Mouse (Mus musculus): ENCODE data around the gene Ddost. TPM values are rescaled to one million over a fixed set of nuclear protein-coding genes. Genes with fewer than 3 reads are reported as not detected.

The Ddost gene
- polyA plus RNA-seq, 1 experiment from 2014 or later, result 173 TPM

DNA sequence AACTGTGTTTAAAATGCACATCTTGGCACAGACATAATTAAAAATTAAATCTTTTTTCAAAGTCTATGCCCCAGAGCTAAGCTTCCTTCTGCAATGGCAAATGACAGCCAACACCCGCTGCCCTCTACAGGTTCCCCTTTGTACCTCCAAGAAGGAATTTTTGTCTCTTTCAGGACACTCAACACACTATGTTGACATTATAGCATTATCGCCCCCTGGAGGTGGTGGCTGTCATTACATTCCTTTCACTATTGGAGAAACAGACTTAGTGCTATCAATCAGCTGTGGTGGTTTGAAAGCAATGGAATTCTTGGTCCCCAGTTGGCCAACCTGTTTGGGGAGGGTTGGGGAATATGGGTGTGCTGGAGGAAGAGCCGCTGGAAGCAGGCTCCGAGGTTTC lies 35.4 kb downstream of the Ddost start:
- Histone ChIP-seq H3K27me3 (peaks cover 4% of the 10 kb centered on the region; the same call in 1 of the 2 replicates), H3K4me1 (replicated peaks) (peaks cover 17% of the 10 kb centered on the region), H3K9ac (no peak overlapping the region), H3K4me2 (no peak overlapping the region), H3K4me3 (replicated peaks) (no peak overlapping the region), H3K36me3 (no peaks in the 10 kb centered on the region), H3K27ac (no peak overlapping the region), H3K9me3 (replicated peaks) (no peaks in the 10 kb centered on the region)
- WGBS (ENCODE audit: insufficient replicate concordance), result 19% methylated on average over 4 of the region's 4 CpGs
- no peak for ATAC-seq (ENCODE audit: low read depth)
- DNase-seq, result no peak

GRCm38 (mm10) chr4:138341393-138341792 lies 36.9 kb downstream of the Ddost start:
- Histone ChIP-seq H3K4me2 (no peak overlapping the region), H3K4me1 (replicated peaks) (peaks cover 17% of the 10 kb centered on the region), H3K9ac (no peak overlapping the region), H3K27me3 (peaks cover 4% of the 10 kb centered on the region; the same call in 1 of the 2 replicates), H3K4me3 (replicated peaks) (no peak overlapping the region), H3K9me3 (replicated peaks) (no peaks in the 10 kb centered on the region), H3K27ac (no peak overlapping the region), H3K36me3 (no peaks in the 10 kb centered on the region)
- DNase-seq (no peak), ATAC-seq (ENCODE audit: low read depth) (no peak)
- WGBS (ENCODE audit: insufficient replicate concordance), result 58% methylated on average over 8 of the region's 8 CpGs

DNA sequence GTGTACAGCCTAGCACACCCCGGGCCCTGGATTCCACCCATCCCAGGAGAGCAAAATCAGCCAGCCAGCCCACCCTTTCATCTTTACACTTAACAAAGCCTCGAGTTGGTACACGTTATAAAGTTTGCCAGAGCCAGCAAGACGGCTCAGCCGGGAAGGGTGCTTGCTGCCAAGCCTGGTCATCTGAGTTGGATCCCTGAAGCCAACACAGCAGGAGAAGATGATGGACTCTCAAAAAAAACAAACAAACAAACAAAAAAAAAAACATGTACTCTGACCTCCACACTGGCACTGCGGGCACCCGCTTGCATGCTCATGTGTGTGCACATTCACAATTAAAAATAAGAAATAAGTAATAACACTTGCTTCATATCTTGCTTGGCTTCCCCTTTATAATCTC lies 37.5 kb downstream of the Ddost start:
- H3K27ac ChIP-seq, result no peak overlapping the region; the same call in 1 of the 2 replicates
- no peak overlapping the region for H3K9ac ChIP-seq
- 66% methylated on average over 7 of the region's 7 CpGs for WGBS (ENCODE audit: insufficient replicate concordance)
- no peak overlapping the region for H3K4me2 ChIP-seq
- DNase-seq (no peak), ATAC-seq (ENCODE audit: low read depth) (no peak)
- no peaks in the 10 kb centered on the region for H3K36me3 ChIP-seq
- peaks cover 4% of the 10 kb centered on the region; the same call in 1 of the 2 replicates for H3K27me3 ChIP-seq
- no peak overlapping the region for H3K4me3 ChIP-seq (replicated peaks)
- peaks cover 17% of the 10 kb centered on the region for H3K4me1 ChIP-seq (replicated peaks)
- H3K9me3 ChIP-seq (replicated peaks), result no peaks in the 10 kb centered on the region

DNA sequence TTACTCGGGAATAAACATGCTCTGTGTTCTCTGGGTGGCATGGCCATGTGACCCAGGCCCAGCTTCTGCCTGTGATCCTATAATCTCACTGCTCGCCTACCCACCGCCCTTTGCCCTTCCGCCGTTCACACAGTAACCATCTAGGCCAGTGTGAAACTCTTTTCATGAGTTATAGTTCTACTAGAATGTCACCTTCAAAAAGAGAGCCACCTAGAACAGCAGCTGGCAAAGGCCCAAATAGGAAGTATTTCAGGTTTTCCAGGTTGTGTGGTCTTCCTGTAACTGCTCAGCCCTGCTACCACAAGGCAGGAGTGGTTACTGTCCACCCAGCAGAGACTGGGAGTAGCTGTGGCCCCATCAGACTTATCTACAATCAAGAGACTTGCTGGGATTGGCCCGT lies 38.2 kb downstream of the Ddost start:
- H3K4me2 ChIP-seq, result no peak overlapping the region
- no peaks in the 10 kb centered on the region for H3K36me3 ChIP-seq
- H3K4me3 ChIP-seq (replicated peaks), result no peak overlapping the region
- DNase-seq, result no peak
- WGBS (ENCODE audit: insufficient replicate concordance), result 59% methylated on average over 6 of the region's 6 CpGs
- no peaks in the 10 kb centered on the region for H3K9me3 ChIP-seq (replicated peaks)
- peaks cover 11% of the 10 kb centered on the region for H3K4me1 ChIP-seq (replicated peaks)
- H3K27ac ChIP-seq, result peak overlapping the region; percentile 74
- peak; percentile 70 for ATAC-seq (ENCODE audit: low read depth)
- peaks cover 4% of the 10 kb centered on the region; the same call in 1 of the 2 replicates for H3K27me3 ChIP-seq
- no peak overlapping the region for H3K9ac ChIP-seq

DNA sequence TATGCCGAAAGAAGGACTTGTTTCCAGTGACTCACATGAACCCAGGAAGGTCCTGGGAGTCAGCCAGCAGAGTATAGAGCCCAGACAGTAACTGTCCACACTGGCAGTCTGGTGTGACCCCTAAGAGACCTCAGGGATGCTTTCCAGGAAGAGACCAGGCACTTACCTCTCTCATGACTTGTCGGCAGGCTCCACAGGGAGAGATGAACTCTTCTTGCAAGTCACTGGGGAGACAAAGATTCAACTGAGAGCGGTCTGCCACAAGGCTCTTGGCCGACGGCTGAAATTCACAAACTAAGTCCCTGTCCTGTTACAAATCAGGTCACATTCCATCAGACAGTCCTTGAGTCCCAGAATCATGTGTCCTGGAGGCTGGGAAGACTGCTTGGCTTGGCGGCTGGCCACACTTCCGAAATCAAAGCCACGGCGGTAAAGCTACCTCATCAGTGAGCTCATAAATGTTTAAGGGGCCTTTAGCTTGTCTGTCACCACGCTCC lies 38.9 kb downstream of the Ddost start:
- Histone ChIP-seq H3K4me1 (replicated peaks) (peaks cover 11% of the 10 kb centered on the region), H3K36me3 (no peaks in the 10 kb centered on the region), H3K9ac (no peak overlapping the region), H3K4me3 (replicated peaks) (no peak overlapping the region), H3K9me3 (replicated peaks) (no peaks in the 10 kb centered on the region), H3K27ac (peak overlapping the region; percentile 74), H3K4me2 (no peak overlapping the region), H3K27me3 (peaks cover 4% of the 10 kb centered on the region; the same call in 1 of the 2 replicates)
- no peak for ATAC-seq (ENCODE audit: low read depth)
- DNase-seq, result no peak
- 69% methylated on average over 10 of the region's 10 CpGs for WGBS (ENCODE audit: insufficient replicate concordance)

DNA sequence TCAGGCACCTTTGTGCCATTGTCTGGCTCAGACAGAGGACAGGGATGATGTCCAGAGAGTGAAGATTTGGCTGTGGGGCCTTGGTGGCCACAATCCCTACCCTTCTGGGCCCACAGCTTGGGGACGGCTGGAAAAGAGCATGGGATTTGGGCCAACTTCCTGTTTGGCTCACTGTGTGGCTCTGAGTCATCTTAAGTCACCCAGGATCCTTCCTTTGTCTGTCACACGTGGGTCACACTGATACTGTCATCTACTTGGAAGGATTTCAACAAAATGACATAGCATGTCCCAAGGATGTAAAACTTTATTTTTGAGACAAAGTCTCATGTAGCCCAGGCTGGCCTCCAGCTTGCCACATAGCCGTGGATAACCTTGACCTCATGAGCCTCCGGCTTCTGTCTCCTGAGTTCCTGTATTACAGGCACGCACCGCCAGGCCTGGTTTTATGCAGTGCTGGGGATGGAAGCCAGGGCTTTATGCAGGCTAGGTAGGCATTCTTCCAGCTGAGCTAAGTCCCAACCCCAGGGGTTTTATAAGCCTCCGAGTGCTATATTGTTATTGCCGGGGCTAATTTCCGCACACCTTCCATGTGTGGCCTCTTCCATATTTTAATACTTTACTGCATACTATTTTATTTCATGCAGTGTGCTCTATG lies 40.5 kb downstream of the Ddost start:
- no peak overlapping the region for H3K4me3 ChIP-seq (replicated peaks)
- H3K27me3 ChIP-seq, result peaks cover 4% of the 10 kb centered on the region; the same call in 1 of the 2 replicates
- H3K4me2 ChIP-seq, result no peak overlapping the region
- 62% methylated on average over 9 of the region's 9 CpGs for WGBS (ENCODE audit: insufficient replicate concordance)
- no peaks in the 10 kb centered on the region for H3K9me3 ChIP-seq (replicated peaks)
- peaks cover 11% of the 10 kb centered on the region for H3K4me1 ChIP-seq (replicated peaks)
- DNase-seq (no peak), ATAC-seq (ENCODE audit: low read depth) (no peak)
- H3K36me3 ChIP-seq, result no peaks in the 10 kb centered on the region
- no peak overlapping the region for H3K27ac ChIP-seq
- no peak overlapping the region for H3K9ac ChIP-seq

DNA sequence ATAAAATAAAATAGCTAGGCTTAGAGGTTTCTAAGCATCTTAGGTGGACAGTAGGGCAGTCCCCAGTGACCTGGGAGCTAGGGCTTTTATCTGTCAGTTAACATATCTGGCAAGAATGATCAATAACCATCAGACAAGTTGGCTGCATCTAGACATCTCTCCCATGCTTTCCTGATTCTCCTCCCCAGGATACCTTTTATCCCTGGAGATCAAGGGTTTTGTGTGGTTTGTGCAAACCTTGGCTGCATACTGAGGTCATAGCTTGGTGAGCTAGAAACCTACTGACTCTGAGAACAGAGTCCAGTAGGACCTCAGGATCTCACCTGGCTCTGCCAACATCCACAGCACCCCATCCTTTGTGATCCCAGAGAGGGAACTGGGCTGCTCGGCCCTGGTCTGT lies 42.8 kb downstream of the Ddost start:
- H3K9ac ChIP-seq, result no peak overlapping the region
- peaks cover 7% of the 10 kb centered on the region for H3K4me1 ChIP-seq (replicated peaks)
- 48% methylated on average over 1 of the region's 1 CpGs for WGBS (ENCODE audit: insufficient replicate concordance)
- H3K4me3 ChIP-seq (replicated peaks), result no peak overlapping the region
- no peak overlapping the region for H3K4me2 ChIP-seq
- H3K27me3 ChIP-seq, result no peaks in the 10 kb centered on the region
- H3K9me3 ChIP-seq (replicated peaks), result no peaks in the 10 kb centered on the region
- no peaks in the 10 kb centered on the region for H3K36me3 ChIP-seq
- DNase-seq (no peak), ATAC-seq (ENCODE audit: low read depth) (no peak)
- H3K27ac ChIP-seq, result no peak overlapping the region

DNA sequence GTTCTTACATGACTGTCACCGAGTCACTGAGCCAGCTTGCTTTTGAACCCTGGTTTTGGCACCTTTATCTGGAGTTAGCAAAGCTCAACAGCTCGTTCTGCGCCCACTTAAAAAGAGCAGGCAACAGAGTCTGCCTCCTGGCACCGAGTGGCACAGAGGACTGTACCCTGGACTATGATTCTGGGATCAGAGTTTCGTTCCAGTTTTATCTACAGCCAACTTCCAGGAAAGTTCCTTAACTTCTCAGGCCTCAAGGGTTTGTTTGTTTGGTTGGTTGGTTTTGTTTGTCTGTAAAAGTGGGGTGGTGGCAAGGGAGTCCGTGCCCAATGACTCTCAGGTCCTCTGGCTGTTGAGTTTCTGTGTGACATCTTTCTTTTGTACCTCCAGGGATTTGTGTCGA lies 44.2 kb downstream of the Ddost start:
- H3K27ac ChIP-seq, result no peak overlapping the region
- H3K4me1 ChIP-seq (replicated peaks), result no peaks in the 10 kb centered on the region
- H3K9ac ChIP-seq, result no peak overlapping the region
- 59% methylated on average over 7 of the region's 7 CpGs for WGBS (ENCODE audit: insufficient replicate concordance)
- H3K4me3 ChIP-seq (replicated peaks), result no peak overlapping the region
- H3K36me3 ChIP-seq, result no peaks in the 10 kb centered on the region
- no peak for ATAC-seq (ENCODE audit: low read depth)
- DNase-seq, result no peak
- H3K27me3 ChIP-seq, result no peaks in the 10 kb centered on the region
- H3K4me2 ChIP-seq, result no peak overlapping the region
- no peaks in the 10 kb centered on the region for H3K9me3 ChIP-seq (replicated peaks)

GRCm38 (mm10) chr4:138351821-138352220 lies 47.3 kb downstream of the Ddost start:
- WGBS (ENCODE audit: insufficient replicate concordance), result 57% methylated on average over 5 of the region's 5 CpGs
- H3K9ac ChIP-seq, result no peak overlapping the region
- no peaks in the 10 kb centered on the region for H3K9me3 ChIP-seq (replicated peaks)
- H3K36me3 ChIP-seq, result no peaks in the 10 kb centered on the region
- no peaks in the 10 kb centered on the region for H3K27me3 ChIP-seq
- ATAC-seq (ENCODE audit: low read depth) (no peak), DNase-seq (no peak)
- H3K4me3 ChIP-seq (replicated peaks), result no peak overlapping the region
- H3K4me2 ChIP-seq, result no peak overlapping the region
- no peaks in the 10 kb centered on the region for H3K4me1 ChIP-seq (replicated peaks)
- no peak overlapping the region for H3K27ac ChIP-seq

GRCm38 (mm10) chr4:138352692-138353091 lies 48.2 kb downstream of the Ddost start:
- Histone ChIP-seq H3K27ac (no peak overlapping the region), H3K9me3 (replicated peaks) (no peaks in the 10 kb centered on the region), H3K27me3 (no peaks in the 10 kb centered on the region), H3K9ac (no peak overlapping the region), H3K36me3 (no peaks in the 10 kb centered on the region), H3K4me2 (no peak overlapping the region), H3K4me1 (replicated peaks) (no peaks in the 10 kb centered on the region), H3K4me3 (replicated peaks) (no peak overlapping the region)
- ATAC-seq (ENCODE audit: low read depth), result no peak
- WGBS (ENCODE audit: insufficient replicate concordance), result 77% methylated on average over 6 of the region's 6 CpGs
- DNase-seq, result no peak

DNA sequence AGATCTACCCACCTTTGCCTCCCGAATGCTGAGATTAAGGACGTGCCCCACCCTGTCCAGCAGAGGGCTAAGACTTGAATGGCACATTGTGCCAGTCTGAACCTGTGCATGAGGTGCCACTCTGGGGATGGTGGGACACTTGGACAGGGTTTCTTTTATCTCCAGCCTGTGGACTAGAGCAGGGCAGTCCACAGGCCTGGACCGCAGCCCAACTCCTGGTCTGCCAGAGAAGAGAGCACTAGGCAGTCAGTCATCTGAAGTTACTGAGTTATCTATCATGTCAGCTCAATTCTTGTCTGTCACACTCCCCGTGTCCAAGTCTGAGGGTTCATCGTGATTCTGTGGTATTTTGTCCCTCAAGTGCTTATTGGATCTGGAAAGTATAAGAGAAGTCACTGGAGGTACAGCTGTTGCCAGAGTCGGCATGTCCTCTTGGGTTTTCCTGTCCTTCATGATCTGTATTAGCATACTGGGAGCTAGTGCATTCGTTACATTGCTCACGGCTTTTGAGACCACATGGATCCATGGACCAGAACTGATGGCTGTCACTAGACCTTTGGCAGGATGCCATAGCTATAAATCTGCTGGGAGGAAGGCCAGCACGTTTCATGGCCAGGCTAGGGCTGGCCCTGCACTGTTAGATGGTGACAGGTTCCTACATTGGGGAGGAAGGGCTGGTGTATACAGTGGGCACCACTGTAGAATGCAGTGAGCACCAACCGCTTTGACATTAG lies 49.1 kb downstream of the Ddost start:
- Histone ChIP-seq H3K4me1 (replicated peaks) (no peaks in the 10 kb centered on the region), H3K36me3 (no peaks in the 10 kb centered on the region), H3K9ac (no peak overlapping the region), H3K27ac (no peak overlapping the region), H3K4me2 (no peak overlapping the region), H3K4me3 (replicated peaks) (no peak overlapping the region), H3K9me3 (replicated peaks) (no peaks in the 10 kb centered on the region), H3K27me3 (no peaks in the 10 kb centered on the region)
- no peak for ATAC-seq (ENCODE audit: low read depth)
- no peak for DNase-seq
- 66% methylated on average over 10 of the region's 10 CpGs for WGBS (ENCODE audit: insufficient replicate concordance)
